Mouse (Mus musculus) embryonic facial prominence, embryonic 10.5 days (tissue): ENCODE data around the gene Rab32. TPM values are rescaled to one million over a fixed set of nuclear protein-coding genes. Genes with fewer than 3 reads are reported as not detected.
"Not testable (repeated sequence)": the region's sequence is repeated elsewhere in the genome, so short reads cannot be mapped to it uniquely, and the experiment has no call there.

Experiments used
- DNase-seq: peaks from one replicate; pipeline ENCODE4 v3.0.0-alpha.2; 2017; ENCODE audit warnings: low spot score
- H3K27ac ChIP-seq: fragments of 300-500 bp; sonication (generic); replicated peaks from 2 replicates; pipeline ENCODE4 v1.5.1; 2016; ENCODE audit warnings: mild to moderate bottlenecking
- H3K27me3 ChIP-seq: fragments of 300-500 bp; sonication (generic); replicated peaks from 2 replicates; pipeline ENCODE4 v1.6.1; 2016; ENCODE audit warnings: low read depth, mild to moderate bottlenecking; ENCODE audit not compliant: poor library complexity, severe bottlenecking
- H3K36me3 ChIP-seq: fragments of 300-500 bp; sonication (generic); replicated peaks from 2 replicates; pipeline ENCODE4 v1.6.1; 2016; ENCODE audit warnings: mild to moderate bottlenecking, moderate library complexity
- H3K4me1 ChIP-seq: fragments of 300-500 bp; sonication (generic); 2 replicates; pipeline ENCODE4 v1.6.1; 2016
- H3K4me3 ChIP-seq: fragments of 300-500 bp; sonication (generic); 2 replicates; pipeline ENCODE4 v1.5.1; 2016; ENCODE audit warnings: mild to moderate bottlenecking, moderate library complexity
- H3K9me3 ChIP-seq: fragments of 300-500 bp; sonication (generic); 2 replicates; pipeline ENCODE4 v1.6.1; 2016; ENCODE audit warnings: mild to moderate bottlenecking
- WGBS: fragments of 180-500 bp; shearing (Covaris S2); methylation state at CpG from one replicate; pipeline ENCODE4 v1.1.7; 2016; 5-methylcytosine and 5-hydroxymethylcytosine counted together
- polyA plus RNA-seq: library from polyadenylated mRNA; unstranded; fragments of >200 nt; fragmentation: Nextera tagmentation; extraction: Ambion mirVana; gene quantifications from 2 replicates; pipeline ENCODE4 v1.2.1, GENCODE M21; 2016

The Rab32 gene
- polyA plus RNA-seq, result 7.0 and 7.9 TPM in 2 replicates

DNA sequence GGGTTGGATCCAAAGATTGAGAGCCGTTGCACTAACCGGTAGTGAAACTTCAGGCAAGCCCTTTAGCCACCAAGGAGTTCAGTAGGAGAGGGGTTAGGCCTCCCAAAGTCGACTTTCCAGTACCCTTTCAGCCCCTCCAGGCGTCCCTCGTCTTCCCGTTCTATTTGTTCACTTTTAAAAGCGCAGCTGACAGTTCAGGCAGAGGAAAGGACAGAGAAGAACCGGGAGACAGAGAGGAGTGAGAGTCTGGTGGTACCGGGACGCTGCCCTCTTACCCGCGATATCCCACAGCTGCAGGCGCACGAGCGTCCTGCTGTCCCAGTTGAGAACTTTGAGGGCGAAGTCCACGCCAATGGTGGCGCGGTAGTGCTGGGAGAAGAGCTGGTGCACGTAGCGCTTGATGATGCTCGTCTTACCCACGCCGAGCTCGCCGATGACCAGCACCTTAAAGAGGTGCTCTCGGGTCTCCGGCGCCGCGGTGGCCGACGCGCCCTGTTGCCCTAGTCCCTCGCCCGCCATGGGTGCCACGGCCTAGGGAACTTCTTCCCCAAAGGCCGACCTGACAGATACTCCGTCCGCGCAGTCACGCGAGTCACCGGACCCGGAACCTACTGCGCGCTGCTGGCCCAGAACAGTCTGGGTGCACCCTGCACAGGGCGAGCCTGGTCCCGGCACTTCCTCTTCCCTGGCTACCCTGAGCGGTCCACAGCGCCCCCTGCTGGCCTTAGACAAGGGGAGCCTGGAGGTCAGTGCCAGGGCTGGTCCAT is at the start of gene Rab32:
TSS of gene Rab32 (minus strand) at position 696 of the 767 bp plus-strand sequence.
- peak within 1 kb of the TSS; percentile 70 for H3K27ac ChIP-seq
- H3K9me3 ChIP-seq, result no peaks in the 10 kb centered on the region
- H3K27me3 ChIP-seq, result peaks cover 11% of the 10 kb centered on the region

DNA sequence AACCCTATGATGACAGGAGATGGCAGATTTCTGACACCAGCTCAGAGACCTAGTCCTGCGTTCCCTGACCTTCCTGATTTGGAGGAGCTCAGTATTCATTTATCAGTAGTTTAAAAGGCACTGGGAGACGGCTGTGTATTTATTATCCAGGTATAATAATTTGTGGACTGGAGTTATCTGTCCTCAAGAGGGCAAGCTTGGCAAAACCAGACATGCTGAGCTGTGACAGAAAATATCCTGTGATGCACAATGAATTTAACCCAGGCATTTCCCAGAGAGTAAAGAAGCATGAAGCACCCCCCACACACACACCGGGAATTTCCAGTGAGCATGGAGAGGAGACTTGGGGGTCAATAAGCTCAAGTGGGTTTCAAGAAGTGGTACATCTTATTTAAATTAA is 42.7 kb upstream of the Rab32 start:
- no peak for DNase-seq
- Histone ChIP-seq H3K4me1 (no peaks in the 10 kb centered on the region), H3K27me3 (no peaks in the 10 kb centered on the region), H3K9me3 (no peaks in the 10 kb centered on the region), H3K27ac (no peak overlapping the region), H3K4me3 (no peak overlapping the region), H3K36me3 (no peaks in the 10 kb centered on the region)
- 86% methylated on average over 3 of the region's 3 CpGs for WGBS

More for the DNA sequence above, at the start of gene Rab32:
- H3K4me3 ChIP-seq, result peak within 1 kb of the TSS; percentile 73
- peaks cover 5% of the 10 kb centered on the region for H3K4me1 ChIP-seq
- WGBS, result under 1% methylated on average over 51 of the region's 51 CpGs
- peak; percentile 93 for DNase-seq
- no peaks in the 10 kb centered on the region for H3K36me3 ChIP-seq

DNA sequence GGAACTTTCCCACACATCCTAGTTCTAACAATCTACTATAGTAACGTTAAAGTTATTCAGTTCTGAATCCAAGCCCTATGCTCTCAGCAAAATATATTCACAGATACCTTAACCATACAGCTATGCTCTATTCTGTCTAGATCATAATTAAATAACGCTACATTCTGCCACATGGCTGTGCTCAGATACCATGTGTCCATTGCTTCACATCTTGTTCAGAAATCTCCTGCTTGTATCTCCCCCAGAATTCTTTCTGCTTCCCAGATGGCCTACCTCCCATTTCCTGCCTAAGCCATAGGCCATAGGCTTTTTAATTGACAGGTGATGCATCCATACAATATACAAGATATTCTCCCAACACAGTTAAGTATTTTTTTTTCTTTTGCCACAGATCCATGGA is 39.4 kb upstream of the Rab32 start:
- H3K36me3 ChIP-seq, result not testable (repeated sequence)

DNA sequence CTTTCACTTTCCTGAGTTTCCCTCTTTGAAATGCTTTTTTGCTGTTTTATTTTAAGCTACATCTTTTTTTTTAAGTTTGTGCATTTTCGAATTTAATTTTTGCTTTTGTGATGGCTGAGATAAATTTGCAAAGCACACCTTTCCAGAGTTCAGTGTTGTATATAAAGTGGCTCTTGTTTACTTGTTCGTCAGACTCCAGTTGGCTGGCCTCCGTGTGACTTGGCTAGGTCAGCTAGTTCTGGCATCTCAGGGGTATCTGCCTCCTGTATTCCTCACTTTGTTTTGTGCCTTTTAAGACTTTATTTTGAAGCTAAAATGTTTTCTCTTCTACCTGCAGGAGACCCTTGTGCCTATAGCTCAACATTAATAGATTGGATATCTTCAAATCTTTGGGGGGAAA is 22.7 kb upstream of the Rab32 start:
- Histone ChIP-seq H3K27ac (no peak overlapping the region), H3K9me3 (no peaks in the 10 kb centered on the region), H3K4me1 (no peaks in the 10 kb centered on the region), H3K27me3 (no peaks in the 10 kb centered on the region), H3K4me3 (no peak overlapping the region), H3K36me3 (no peaks in the 10 kb centered on the region)
- 85% methylated on average over 3 of the region's 3 CpGs for WGBS
- DNase-seq, result no peak

More for the DNA sequence above, 39.4 kb upstream of the Rab32 start:
- not testable (repeated sequence) for H3K4me3 ChIP-seq, H3K27me3 ChIP-seq, DNase-seq, H3K4me1 ChIP-seq, H3K9me3 ChIP-seq, H3K27ac ChIP-seq
- 91% methylated on average over 2 of the region's 2 CpGs for WGBS

DNA sequence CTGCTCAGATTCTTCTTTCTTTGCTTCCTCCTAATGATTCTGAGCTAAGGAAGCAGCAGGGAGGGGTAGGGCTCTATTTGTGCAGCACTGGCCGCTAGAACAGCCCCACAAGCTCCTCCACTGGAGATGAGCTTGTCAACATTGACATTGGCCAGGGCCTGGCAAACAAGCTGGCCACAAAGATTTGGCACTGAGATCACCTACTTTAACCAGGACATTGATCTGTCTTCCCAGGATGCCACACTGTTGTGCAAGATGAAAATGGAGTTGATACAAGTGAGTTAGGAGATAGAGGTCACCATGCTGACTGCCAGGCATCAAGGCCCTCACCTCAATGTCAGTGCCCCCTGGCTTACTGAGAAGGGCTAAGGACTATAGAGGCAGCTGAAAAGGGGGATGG is 21.8 kb upstream of the Rab32 start:
- H3K4me3 ChIP-seq, result no peak overlapping the region
- H3K9me3 ChIP-seq, result no peaks in the 10 kb centered on the region
- 74% methylated on average over 1 of the region's 1 CpGs for WGBS
- no peaks in the 10 kb centered on the region for H3K27me3 ChIP-seq
- no peaks in the 10 kb centered on the region for H3K36me3 ChIP-seq
- H3K4me1 ChIP-seq, result no peaks in the 10 kb centered on the region
- no peak overlapping the region for H3K27ac ChIP-seq
- DNase-seq, result no peak

DNA sequence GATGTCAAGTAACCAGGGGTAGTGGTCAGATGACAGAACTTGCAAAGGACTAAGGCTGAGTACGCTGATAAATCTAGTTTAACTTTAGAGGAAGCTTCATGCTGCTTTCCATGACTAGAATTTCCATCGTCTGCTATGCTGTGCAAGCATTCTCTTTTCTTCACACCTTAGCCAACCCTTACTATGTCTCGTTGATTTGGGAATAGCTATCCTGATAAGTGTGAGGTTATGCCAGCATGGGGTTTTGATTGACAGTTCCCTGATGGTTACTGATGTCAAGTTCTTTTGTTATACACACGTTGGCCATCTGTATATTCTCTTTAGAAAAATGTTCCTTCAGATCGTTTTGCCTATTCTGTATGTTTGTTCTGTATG is 259 bp upstream of the Rab32 start:
- H3K36me3 ChIP-seq, result no peaks in the 10 kb centered on the region
- H3K9me3 ChIP-seq, result no peaks in the 10 kb centered on the region
- H3K4me3 ChIP-seq, result peak overlapping the region; percentile 73
- H3K27me3 ChIP-seq, result peaks cover 11% of the 10 kb centered on the region
- peaks cover 5% of the 10 kb centered on the region for H3K4me1 ChIP-seq
- H3K27ac ChIP-seq, result no peak overlapping the region
- no peak for DNase-seq
- 38% methylated on average over 5 of the region's 5 CpGs for WGBS

DNA sequence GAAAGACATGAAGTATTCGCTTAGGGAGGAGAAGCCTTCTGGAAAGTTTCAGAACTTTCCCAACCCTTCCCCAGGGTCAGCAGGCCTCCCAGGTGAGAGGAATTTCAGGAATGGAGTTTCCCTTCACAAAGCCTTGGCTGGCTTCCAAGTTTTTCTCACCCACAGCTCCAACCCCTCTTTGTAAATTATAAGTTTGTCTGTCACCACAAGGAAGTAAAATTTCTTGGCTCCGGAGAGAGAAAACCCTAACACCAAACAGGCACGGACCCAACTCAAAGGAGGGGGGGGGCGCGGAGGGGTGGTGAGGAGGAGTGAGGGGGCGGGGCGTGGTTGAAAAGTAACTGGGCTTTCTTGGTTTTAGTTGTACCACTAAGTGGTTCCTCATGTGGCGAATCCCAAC is 980 bp downstream of the Rab32 start:
- Histone ChIP-seq H3K4me1 (peaks cover 5% of the 10 kb centered on the region), H3K36me3 (no peaks in the 10 kb centered on the region), H3K27ac (no peak overlapping the region), H3K4me3 (peak overlapping the region; percentile 73), H3K9me3 (no peaks in the 10 kb centered on the region), H3K27me3 (peaks cover 11% of the 10 kb centered on the region)
- 11% methylated on average over 8 of the region's 8 CpGs for WGBS
- DNase-seq, result peak; percentile 62

DNA sequence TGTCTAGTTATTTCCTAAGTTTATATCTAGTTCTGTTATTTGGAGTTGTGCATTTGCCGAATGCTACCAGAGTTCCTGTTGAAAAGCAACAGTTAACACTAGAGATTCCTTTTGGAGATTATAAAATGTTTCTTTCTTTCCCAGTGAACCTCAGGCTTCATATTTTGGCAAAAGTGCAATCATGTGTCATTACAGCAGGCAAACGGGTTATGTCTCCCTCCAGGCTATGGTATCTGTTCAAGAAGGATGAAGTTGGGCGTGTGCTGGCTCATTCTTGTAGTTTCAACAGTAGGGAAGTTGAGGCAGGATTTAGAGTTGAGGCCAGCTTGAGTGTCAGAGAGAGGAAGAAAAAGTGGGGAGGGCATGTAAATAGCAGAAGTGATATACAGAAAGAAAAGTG is 2.4 kb downstream of the Rab32 start:
- no peaks in the 10 kb centered on the region for H3K36me3 ChIP-seq
- H3K27ac ChIP-seq, result no peak overlapping the region
- no peak overlapping the region for H3K4me3 ChIP-seq
- DNase-seq, result no peak
- peaks cover 11% of the 10 kb centered on the region for H3K27me3 ChIP-seq
- 88% methylated on average over 3 of the region's 3 CpGs for WGBS
- H3K9me3 ChIP-seq, result no peaks in the 10 kb centered on the region
- peaks cover 5% of the 10 kb centered on the region for H3K4me1 ChIP-seq

DNA sequence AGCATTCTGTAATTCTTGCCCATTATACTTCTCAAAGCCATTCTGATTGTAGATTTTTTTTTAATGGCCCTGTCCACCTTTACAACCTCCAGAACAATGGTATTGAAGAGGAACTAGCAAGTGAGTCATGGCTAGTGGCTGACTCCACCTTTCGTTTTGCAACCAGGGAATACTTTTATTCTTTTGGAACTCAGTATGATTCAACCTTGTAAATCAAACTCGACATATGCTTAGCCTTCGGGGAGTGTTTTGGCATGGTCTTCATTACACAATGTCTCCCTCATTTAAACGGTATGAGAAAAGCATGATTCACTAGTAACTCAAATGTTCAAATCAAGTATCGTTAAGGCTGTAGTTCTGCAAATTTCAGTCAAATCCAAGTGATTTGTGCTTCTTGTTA is 2.8 kb downstream of the Rab32 start:
- H3K4me3 ChIP-seq, result no peak overlapping the region
- peaks cover 5% of the 10 kb centered on the region for H3K4me1 ChIP-seq
- H3K27me3 ChIP-seq, result peaks cover 11% of the 10 kb centered on the region
- no peaks in the 10 kb centered on the region for H3K9me3 ChIP-seq
- H3K36me3 ChIP-seq, result no peaks in the 10 kb centered on the region
- no peak overlapping the region for H3K27ac ChIP-seq
- WGBS, result 88% methylated on average over 5 of the region's 5 CpGs
- no peak for DNase-seq

DNA sequence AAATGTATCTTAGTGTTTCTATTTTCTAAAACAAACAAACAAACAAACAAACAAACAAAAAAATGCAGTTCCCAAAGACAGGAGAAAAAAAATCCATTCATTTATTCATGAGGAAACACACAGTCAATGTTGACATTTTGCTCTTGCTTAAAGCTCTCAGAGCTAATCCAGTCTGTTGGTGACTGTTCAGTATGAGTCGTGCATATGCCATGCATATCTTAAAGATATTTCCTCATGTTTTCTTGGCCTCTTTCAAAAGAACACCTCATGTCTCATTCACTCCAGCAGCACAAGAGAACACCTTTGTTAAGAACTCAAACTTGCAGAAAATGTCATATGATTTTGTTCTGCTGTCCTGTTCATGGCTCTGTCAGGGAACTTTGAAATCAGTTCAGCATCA is 7.9 kb downstream of the Rab32 start:
- H3K9me3 ChIP-seq, result no peaks in the 10 kb centered on the region
- H3K4me1 ChIP-seq, result 0 out of 2 replicates have a peak, but pooled peaks cover 4% of the 10 kb centered on the region
- no peak overlapping the region for H3K4me3 ChIP-seq
- no peak overlapping the region for H3K27ac ChIP-seq
- WGBS, result 95% methylated on average over 1 of the region's 1 CpGs
- no peaks in the 10 kb centered on the region for H3K27me3 ChIP-seq
- no peaks in the 10 kb centered on the region for H3K36me3 ChIP-seq
- DNase-seq, result no peak

DNA sequence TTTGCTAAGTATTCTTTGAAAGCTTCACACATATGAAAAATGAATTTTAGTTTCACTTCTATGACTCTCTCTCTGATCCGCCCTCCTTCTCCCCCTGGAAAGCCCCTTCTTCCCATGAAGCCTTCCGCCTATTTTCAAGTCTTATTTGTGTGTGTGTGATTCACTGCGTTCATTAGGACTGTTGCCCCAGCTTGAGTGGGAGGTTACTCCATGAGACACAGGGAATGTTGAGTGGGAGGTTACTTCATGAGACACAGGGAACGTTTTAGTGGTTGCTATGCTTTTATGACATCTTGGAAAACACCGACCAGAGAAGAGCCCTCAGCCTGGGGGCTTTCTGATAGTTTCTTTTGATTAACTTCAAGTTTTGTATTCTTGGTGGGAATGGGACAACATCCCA is 11.4 kb downstream of the Rab32 start:
- Histone ChIP-seq H3K9me3 (no peaks in the 10 kb centered on the region), H3K36me3 (no peaks in the 10 kb centered on the region), H3K27ac (no peak overlapping the region), H3K4me3 (no peak overlapping the region), H3K4me1 (0 out of 2 replicates have a peak, but pooled peaks cover 4% of the 10 kb centered on the region), H3K27me3 (no peaks in the 10 kb centered on the region)
- no peak for DNase-seq
- 88% methylated on average over 5 of the region's 5 CpGs for WGBS

DNA sequence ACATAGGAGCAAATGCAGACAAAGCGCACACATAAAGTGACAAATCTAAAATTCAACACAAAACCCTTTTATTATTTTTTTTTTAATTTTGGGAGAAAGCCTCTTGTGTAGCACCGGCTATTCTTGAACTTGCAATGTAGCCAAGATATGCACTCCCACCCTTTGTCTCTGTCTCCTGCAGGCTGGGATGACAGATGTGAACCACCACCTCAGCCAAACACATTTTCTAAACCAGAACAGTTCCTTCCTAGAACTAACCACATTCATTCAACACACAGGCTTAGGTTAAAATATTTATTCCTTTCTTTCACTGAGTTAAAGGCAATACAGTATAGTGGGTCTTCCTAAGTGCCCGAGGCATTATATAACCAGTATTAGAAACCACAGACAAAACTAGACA is 13.1 kb downstream of the Rab32 start:
- no peak for DNase-seq
- Histone ChIP-seq H3K4me1 (0 out of 2 replicates have a peak, but pooled peaks cover 4% of the 10 kb centered on the region), H3K27ac (no peak overlapping the region), H3K27me3 (no peaks in the 10 kb centered on the region), H3K36me3 (no peaks in the 10 kb centered on the region), H3K4me3 (no peak overlapping the region), H3K9me3 (no peaks in the 10 kb centered on the region)
- WGBS, result 94% methylated on average over 3 of the region's 3 CpGs
